Mouse (Mus musculus) hindbrain, embryonic 14.5 days (tissue): ENCODE measurements around the gene Thrb. TPM values are rescaled to one million over a fixed set of nuclear protein-coding genes. Genes with fewer than 3 reads are reported as not detected.

Experiments
- ATAC-seq: fragments of 200-750 bp; cut with Nextera tagmentation; 2 replicates; pipeline ENCODE4 v1.8.0; 2017; ENCODE audit warnings: moderate number of reproducible peaks, mild to moderate bottlenecking, moderate TSS enrichment, moderate library complexity; ENCODE audit not compliant: low FRiP score
- DNase-seq: peaks from one replicate; pipeline ENCODE4 v3.0.0-alpha.2; 2015; ENCODE audit warnings: low spot score
- H3K27ac ChIP-seq: fragments of 300-500 bp; sonication (generic); 2 replicates; pipeline ENCODE4 v1.5.1; 2014; ENCODE audit warnings: mild to moderate bottlenecking, moderate library complexity
- H3K27me3 ChIP-seq: fragments of 300-500 bp; sonication (generic); 2 replicates; pipeline ENCODE4 v1.6.1; 2014; ENCODE audit warnings: mild to moderate bottlenecking, low read length, mixed read lengths; ENCODE audit not compliant: control insufficient read depth, insufficient read depth
- H3K36me3 ChIP-seq: fragments of 300-500 bp; sonication (generic); replicated peaks from 2 replicates; pipeline ENCODE4 v1.6.1; 2014; ENCODE audit not compliant: control insufficient read depth, insufficient read depth
- H3K4me1 ChIP-seq: fragments of 300-500 bp; sonication (generic); replicated peaks from 2 replicates; pipeline ENCODE4 v1.6.1; 2014; ENCODE audit warnings: antibody characterized with exemption, low read length, mixed read lengths; ENCODE audit not compliant: control insufficient read depth, insufficient read depth
- H3K4me2 ChIP-seq: fragments of 300-500 bp; sonication (generic); replicated peaks from 2 replicates; pipeline ENCODE4 v1.6.1; 2014; ENCODE audit warnings: mild to moderate bottlenecking, moderate library complexity
- H3K4me3 ChIP-seq: fragments of 300-500 bp; sonication (generic); replicated peaks from 2 replicates; pipeline ENCODE4 v1.5.1; 2014; ENCODE audit warnings: mild to moderate bottlenecking, low read length
- H3K9ac ChIP-seq: fragments of 300-500 bp; sonication (generic); 2 replicates; pipeline ENCODE4 v1.6.1; 2014
- H3K9me3 ChIP-seq: fragments of 300-500 bp; sonication (generic); 2 replicates; pipeline ENCODE4 v1.6.1; 2016; ENCODE audit warnings: low read length; ENCODE audit not compliant: control insufficient read depth
- WGBS: fragments of 180-500 bp; shearing (Covaris S2); extraction: QIAGEN DNeasy Blood & Tissue Kit; methylation state at CpG from one replicate; pipeline ENCODE4 v1.1.7; 2014; 5-methylcytosine and 5-hydroxymethylcytosine counted together
- polyA plus RNA-seq: library from polyadenylated mRNA; unstranded; fragments of >200 nt; fragmentation: Nextera tagmentation; extraction: Ambion mirVana; gene quantifications from 2 replicates; pipeline ENCODE4 v1.2.1, GENCODE M21; 2014

Thrb gene
- polyA plus RNA-seq, 1 experiment from 2014 or later: 1.4 TPM

DNA sequence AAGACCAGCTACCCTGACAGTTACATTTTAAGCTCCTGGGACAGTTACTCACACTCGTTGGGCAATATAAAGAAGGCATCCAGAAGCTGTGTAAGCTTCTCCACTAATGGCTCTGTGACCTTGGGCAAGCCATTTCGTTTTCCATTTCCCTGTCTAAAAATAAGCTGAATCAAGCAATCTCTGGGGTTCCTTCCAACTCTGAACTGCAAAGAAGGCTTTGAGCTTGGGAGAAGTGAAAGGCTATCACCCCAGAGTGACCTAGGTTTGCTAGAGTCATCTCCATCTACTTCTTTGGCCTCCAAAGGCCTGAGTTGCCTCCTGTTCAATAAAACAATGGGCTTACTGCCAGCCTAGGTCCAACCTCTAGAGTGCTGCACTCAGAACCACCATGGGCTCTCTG, 242.4 kb downstream of the Thrb start:
- no peak for ATAC-seq
- 75% methylated on average over 2 of the region's 2 CpGs for WGBS

DNA sequence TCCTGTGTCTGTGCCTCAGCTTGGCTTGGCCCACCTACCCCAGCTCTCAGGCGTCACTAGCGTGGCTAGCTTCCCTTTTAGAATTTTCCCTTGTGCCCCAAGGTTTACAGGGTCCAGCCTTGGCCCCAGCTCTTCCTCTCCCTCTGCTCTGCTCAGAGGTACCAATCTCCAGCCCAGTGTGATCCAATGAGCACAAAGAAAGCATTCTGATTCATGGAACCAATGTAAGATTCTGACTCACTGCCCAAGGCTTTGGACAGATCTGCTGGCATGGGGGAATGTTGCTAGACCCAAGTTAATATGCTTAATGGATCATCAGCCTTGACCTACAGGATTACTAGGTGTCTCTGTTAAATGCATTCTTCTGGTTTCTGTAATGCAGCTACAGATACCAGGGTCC, 243.1 kb downstream of the Thrb start:
- Histone ChIP-seq H3K4me2 (no peak overlapping the region), H3K36me3 (no peaks in the 10 kb centered on the region), H3K27me3 (no peaks in the 10 kb centered on the region), H3K9me3 (no peaks in the 10 kb centered on the region), H3K4me1 (no peaks in the 10 kb centered on the region), H3K4me3 (no peak overlapping the region), H3K27ac (no peak overlapping the region), H3K9ac (no peak overlapping the region)
- WGBS: 90% methylated on average over 2 of the region's 2 CpGs
- no peak for ATAC-seq
- DNase-seq: no peak

More for the DNA sequence above, 242.4 kb downstream of the Thrb start:
- no peak for DNase-seq
- Histone ChIP-seq H3K9me3 (no peaks in the 10 kb centered on the region), H3K4me3 (no peak overlapping the region), H3K4me1 (no peaks in the 10 kb centered on the region), H3K27ac (no peak overlapping the region), H3K4me2 (no peak overlapping the region), H3K36me3 (no peaks in the 10 kb centered on the region), H3K27me3 (no peaks in the 10 kb centered on the region), H3K9ac (no peak overlapping the region)

DNA sequence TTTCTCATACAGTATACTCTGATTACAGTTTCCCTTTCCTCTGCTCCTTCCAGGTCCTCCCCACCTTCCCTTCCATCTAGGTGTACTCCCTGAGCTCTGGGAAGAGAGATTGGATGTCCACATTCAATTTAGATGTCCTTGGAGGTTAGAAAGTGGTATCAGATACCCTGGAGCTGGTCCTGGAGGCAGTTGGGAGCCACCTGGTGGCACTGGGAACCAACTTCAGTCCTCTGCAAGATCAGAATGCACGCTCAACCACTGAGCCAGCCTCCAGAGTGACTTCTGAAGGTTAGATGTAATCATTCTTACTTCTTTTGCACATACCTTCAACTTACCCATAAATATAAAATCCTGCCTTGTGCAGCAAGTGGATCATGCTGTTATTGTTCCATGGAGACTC, 244.5 kb downstream of the Thrb start:
- WGBS: 78% methylated on average over 1 of the region's 1 CpGs
- Histone ChIP-seq H3K27me3 (no peaks in the 10 kb centered on the region), H3K27ac (no peak overlapping the region), H3K4me1 (no peaks in the 10 kb centered on the region), H3K9me3 (no peaks in the 10 kb centered on the region), H3K4me2 (no peak overlapping the region), H3K36me3 (no peaks in the 10 kb centered on the region), H3K4me3 (no peak overlapping the region), H3K9ac (no peak overlapping the region)
- DNase-seq (no peak), ATAC-seq (no peak)

DNA sequence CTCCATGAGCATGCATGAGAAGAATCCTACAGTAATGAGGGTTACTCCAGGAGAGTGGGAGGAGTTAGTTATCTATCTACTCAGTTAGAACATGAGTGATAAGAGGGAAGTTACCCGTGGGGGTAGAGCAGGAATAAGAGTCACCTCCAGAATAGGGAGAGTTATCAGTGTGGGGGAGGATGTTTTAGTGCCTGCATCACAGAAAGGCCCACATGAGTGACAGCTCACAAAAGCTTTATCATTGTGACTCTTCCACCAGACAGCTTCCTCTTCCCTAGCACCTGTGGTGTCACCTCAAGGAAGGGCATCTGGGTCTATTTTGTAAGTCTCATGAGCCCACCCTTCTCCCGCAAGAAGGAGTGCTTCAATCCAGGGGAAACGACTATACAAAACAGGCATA, 245.6 kb downstream of the Thrb start:
- no peak overlapping the region for H3K27ac ChIP-seq
- no peak overlapping the region for H3K4me3 ChIP-seq
- 76% methylated on average over 3 of the region's 3 CpGs for WGBS
- no peak for ATAC-seq
- H3K4me2 ChIP-seq: no peak overlapping the region
- no peaks in the 10 kb centered on the region for H3K9me3 ChIP-seq
- no peak for DNase-seq
- H3K27me3 ChIP-seq: no peaks in the 10 kb centered on the region
- no peaks in the 10 kb centered on the region for H3K4me1 ChIP-seq
- no peaks in the 10 kb centered on the region for H3K36me3 ChIP-seq
- H3K9ac ChIP-seq: no peak overlapping the region

DNA sequence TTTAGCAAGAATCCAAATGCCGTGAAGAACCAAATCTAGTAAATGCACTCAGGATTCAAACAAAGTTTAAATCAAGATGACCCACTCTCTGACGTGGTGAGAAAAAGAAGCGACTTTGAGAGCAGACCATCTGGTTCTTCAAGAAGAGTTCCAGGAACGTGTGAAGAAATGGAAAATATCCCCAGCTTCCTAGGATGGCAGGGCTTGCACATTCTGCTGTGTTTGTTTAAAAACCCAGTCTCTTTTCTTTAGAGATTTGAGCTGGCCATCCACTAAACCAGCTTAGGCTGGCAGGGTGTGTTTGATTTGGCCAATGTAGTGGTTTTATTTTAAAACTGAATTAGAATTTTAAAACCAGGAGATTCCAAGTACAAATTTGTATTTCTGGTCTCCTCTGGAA, 246.9 kb downstream of the Thrb start:
- DNase-seq: no peak
- Histone ChIP-seq H3K27ac (no peak overlapping the region), H3K9ac (no peak overlapping the region), H3K36me3 (no peaks in the 10 kb centered on the region), H3K4me2 (no peak overlapping the region), H3K9me3 (no peaks in the 10 kb centered on the region), H3K4me3 (no peak overlapping the region), H3K4me1 (no peaks in the 10 kb centered on the region), H3K27me3 (no peaks in the 10 kb centered on the region)
- no peak for ATAC-seq
- WGBS: 77% methylated on average over 4 of the region's 4 CpGs

DNA sequence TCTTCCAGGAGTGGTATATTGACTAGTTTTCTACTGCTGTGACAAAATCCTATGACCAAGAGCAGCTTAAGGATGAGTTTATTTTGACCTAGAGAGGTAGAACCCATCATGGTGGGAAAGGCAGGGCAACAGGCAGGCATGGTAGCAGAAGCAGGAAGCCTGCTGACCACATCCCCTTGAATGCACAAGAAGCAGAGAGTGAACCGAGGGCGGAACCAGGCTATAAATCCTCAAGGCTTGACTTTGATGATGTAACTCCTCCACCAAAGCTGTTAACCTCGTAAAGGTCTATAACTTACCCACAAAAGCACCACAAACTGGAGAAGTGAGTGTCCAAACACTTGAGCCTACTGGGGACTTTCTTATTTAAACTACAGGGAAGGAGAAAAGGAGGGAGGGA, 251.1 kb downstream of the Thrb start:
- no peak overlapping the region for H3K4me2 ChIP-seq
- ATAC-seq: no peak
- no peaks in the 10 kb centered on the region for H3K36me3 ChIP-seq
- no peaks in the 10 kb centered on the region for H3K27me3 ChIP-seq
- no peaks in the 10 kb centered on the region for H3K4me1 ChIP-seq
- no peak overlapping the region for H3K27ac ChIP-seq
- WGBS: 91% methylated on average over 3 of the region's 3 CpGs
- no peak overlapping the region for H3K9ac ChIP-seq
- no peak overlapping the region for H3K4me3 ChIP-seq
- H3K9me3 ChIP-seq: no peaks in the 10 kb centered on the region
- no peak for DNase-seq

DNA sequence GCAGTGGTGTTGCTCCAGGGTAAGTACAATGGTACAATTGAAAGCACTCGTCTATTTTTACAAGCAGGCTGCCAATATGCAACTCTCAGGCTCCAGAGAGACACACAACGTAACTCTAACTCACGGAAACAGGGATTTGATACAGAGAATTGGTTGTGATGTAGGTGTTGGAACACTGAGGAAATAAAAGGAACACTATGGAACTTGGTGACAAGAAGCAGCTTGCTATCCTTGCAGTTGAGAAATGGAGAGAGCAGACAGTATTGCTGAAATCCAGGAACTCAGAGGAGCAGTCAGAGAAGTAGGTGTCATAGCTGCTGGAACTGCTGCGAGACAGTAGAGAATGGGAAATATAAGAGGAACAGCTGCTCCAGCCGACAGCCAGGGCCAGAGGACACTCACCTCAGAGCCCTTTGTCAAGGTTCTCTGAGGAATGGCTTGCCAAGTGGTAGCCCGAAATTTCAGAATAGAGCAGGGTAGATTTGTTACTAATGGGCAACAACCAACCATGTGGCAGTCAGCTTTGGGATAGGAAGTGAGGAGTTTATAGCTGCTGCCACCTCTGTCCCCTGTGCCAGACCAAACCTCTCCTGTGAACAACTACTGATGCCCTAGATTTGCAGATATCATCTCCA, 252.6 kb downstream of the Thrb start:
- H3K27me3 ChIP-seq: no peaks in the 10 kb centered on the region
- no peak overlapping the region for H3K4me2 ChIP-seq
- no peak overlapping the region for H3K4me3 ChIP-seq
- WGBS: 77% methylated on average over 6 of the region's 6 CpGs
- DNase-seq (no peak), ATAC-seq (no peak)
- no peaks in the 10 kb centered on the region for H3K4me1 ChIP-seq
- H3K27ac ChIP-seq: no peak overlapping the region
- no peak overlapping the region for H3K9ac ChIP-seq
- no peaks in the 10 kb centered on the region for H3K36me3 ChIP-seq
- H3K9me3 ChIP-seq: no peaks in the 10 kb centered on the region

DNA sequence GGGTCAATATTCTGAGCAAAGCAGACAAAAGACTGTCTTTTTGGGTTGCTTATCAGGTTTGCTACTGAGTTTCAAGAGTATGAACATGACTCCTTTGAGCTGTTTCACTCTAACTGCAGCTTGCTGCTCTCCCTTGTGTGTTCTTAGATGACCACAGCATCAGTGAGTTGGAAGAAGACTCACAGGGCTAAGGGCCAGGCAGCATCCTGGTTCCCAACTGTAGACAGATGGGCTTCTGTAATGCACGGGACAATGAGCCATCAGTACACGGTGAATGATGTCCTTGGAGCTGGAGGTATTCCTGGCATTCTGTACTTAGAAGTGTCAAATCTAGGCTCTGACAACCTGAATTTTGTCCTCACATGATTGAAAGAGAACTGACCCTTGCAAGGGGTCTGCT, 255.5 kb downstream of the Thrb start:
- no peak overlapping the region for H3K9ac ChIP-seq
- H3K4me2 ChIP-seq: no peak overlapping the region
- no peaks in the 10 kb centered on the region for H3K36me3 ChIP-seq
- DNase-seq (no peak), ATAC-seq (no peak)
- H3K27me3 ChIP-seq: no peaks in the 10 kb centered on the region
- H3K4me1 ChIP-seq: no peaks in the 10 kb centered on the region
- H3K4me3 ChIP-seq: no peak overlapping the region
- H3K9me3 ChIP-seq: no peaks in the 10 kb centered on the region
- H3K27ac ChIP-seq: no peak overlapping the region
- 92% methylated on average over 2 of the region's 2 CpGs for WGBS

DNA sequence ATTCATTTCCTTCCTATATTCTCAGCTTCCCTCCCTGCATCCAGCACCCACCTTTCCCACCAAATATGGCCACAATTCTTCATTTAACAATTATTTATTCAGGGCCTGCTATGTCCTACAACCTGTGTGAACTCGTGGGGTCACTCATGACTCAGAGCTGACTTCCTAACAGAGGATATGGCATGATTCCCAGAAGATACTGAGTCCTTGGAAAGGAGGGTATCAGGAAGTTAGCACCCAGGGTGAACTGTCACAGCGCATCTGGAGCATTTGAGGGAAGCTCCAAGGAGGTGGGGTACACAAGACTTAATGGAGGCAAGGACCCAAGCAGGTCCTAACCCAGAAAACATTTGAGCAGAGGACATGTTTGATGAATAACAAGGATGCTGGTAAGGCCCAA, 256.6 kb downstream of the Thrb start:
- no peak for ATAC-seq
- 75% methylated on average over 2 of the region's 2 CpGs for WGBS

DNA sequence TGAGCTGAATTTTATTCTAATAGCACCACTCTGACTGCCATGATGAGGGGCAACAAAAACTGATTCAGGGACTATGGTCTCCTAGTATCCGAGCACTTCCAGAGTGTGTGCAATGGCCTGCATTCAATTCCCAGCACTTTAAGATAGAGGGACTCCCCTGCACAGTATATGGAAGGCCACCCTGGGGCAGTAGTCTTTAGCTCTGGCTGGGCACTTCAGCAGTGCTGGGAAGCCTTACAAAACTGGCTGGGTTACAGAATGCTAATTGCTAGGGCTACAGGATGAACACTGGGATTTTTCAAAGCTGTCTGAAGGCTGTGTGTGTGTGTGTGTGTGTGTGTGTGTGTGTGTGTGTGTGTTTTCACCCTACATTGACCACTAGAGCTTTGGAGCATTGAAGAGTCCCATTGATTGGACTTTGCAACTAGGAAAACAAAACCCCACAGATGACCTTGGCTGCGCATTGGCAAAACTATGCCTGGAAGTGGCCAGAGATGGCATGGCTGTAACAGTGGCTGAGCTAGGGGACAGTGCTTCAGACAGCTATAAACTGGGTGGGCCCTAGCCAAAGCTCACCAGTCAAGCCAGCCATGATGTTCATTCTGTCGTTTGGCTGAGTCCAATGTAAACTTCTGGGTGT, 257.2 kb downstream of the Thrb start:
- Histone ChIP-seq H3K4me2 (no peak overlapping the region), H3K4me3 (no peak overlapping the region), H3K4me1 (no peaks in the 10 kb centered on the region), H3K9me3 (no peaks in the 10 kb centered on the region), H3K27me3 (no peaks in the 10 kb centered on the region), H3K27ac (no peak overlapping the region), H3K36me3 (no peaks in the 10 kb centered on the region), H3K9ac (no peak overlapping the region)
- DNase-seq (no peak), ATAC-seq (no peak)
- 83% methylated on average over 3 of the region's 3 CpGs for WGBS

More for the DNA sequence above, 256.6 kb downstream of the Thrb start:
- H3K4me2 ChIP-seq: no peak overlapping the region
- no peaks in the 10 kb centered on the region for H3K4me1 ChIP-seq
- DNase-seq: no peak
- H3K4me3 ChIP-seq: no peak overlapping the region
- H3K9me3 ChIP-seq: no peaks in the 10 kb centered on the region
- no peak overlapping the region for H3K27ac ChIP-seq
- H3K27me3 ChIP-seq: no peaks in the 10 kb centered on the region
- no peak overlapping the region for H3K9ac ChIP-seq
- H3K36me3 ChIP-seq: no peaks in the 10 kb centered on the region
